Mouse (Mus musculus) CH12.LX (cell line): ENCODE data around the gene Ppil6. TPM values are rescaled to one million over a fixed set of nuclear protein-coding genes. Genes with fewer than 3 reads are reported as not detected.
"Not testable (repeated sequence)": the region's sequence is repeated elsewhere in the genome, so short reads cannot be mapped to it uniquely, and the experiment has no call there.

Experiments
- DNase-seq: peaks from one replicate; pipeline ENCODE4 v3.0.0-alpha.2; 2013; ENCODE audit errors: extremely low read depth
- H3K27ac ChIP-seq: 2 replicates; pipeline ENCODE4 v1.5.1; 2012; ENCODE audit warnings: low read depth, mild to moderate bottlenecking, control low read depth, moderate library complexity; ENCODE audit not compliant: insufficient read depth
- H3K27me3 ChIP-seq: replicated peaks from 2 replicates; pipeline ENCODE3; 2012; ENCODE audit warnings: inconsistent platforms
- H3K36me3 ChIP-seq, 2 experiments: replicated peaks in 1 of 2; 2 replicates each; pipeline versions ENCODE3 to v1.6.1; 2012; ENCODE audit warnings: inconsistent platforms in 1 of 2, low read length in 1 of 2, mild to moderate bottlenecking in 1 of 2, mixed read lengths in 1 of 2, moderate library complexity in 1 of 2; ENCODE audit not compliant: control insufficient read depth in 1 of 2, insufficient read depth in 1 of 2
- H3K4me1 ChIP-seq, 2 experiments: 2 replicates each; pipeline ENCODE4 v1.6.1; 2012; ENCODE audit warnings: inconsistent platforms in 1 of 2, moderate library complexity in 1 of 2; ENCODE audit not compliant: insufficient read depth in 2 of 2, control insufficient read depth in 1 of 2
- H3K4me2 ChIP-seq: 2 replicates; pipeline ENCODE4 v1.6.1; 2012; ENCODE audit warnings: low read depth, mild to moderate bottlenecking, control low read depth; ENCODE audit not compliant: poor library complexity, insufficient read depth, severe bottlenecking
- H3K4me3 ChIP-seq, 3 experiments: fragments of 150-350 bp in 1 of 3; sonication (generic) in 1 of 3; replicated peaks in 1 of 3; 2 replicates each; pipeline versions ENCODE3 to v1.5.1; 2011 to 2012; ENCODE audit warnings: low read depth in 2 of 3, low read length in 2 of 3, mild to moderate bottlenecking in 2 of 3, moderate library complexity in 2 of 3, control low read depth in 1 of 3, improper control_type of control experiment in 1 of 3, inconsistent platforms in 1 of 3, mixed read lengths in 1 of 3; ENCODE audit not compliant: poor library complexity in 1 of 3
- H3K79me2 ChIP-seq: replicated peaks from 2 replicates; pipeline ENCODE4 v1.6.1; 2012; ENCODE audit warnings: mild to moderate bottlenecking, moderate library complexity; ENCODE audit not compliant: control insufficient read depth, poor library complexity, insufficient read depth, severe bottlenecking; ENCODE audit errors: extremely low read depth
- H3K9ac ChIP-seq: 2 replicates; pipeline ENCODE4 v1.6.1; 2012; ENCODE audit warnings: low read depth, mild to moderate bottlenecking, control low read depth, moderate library complexity; ENCODE audit not compliant: insufficient read depth
- H3K9me3 ChIP-seq: replicated peaks from 2 replicates; pipeline ENCODE3; 2012; ENCODE audit warnings: low read length, inconsistent platforms, mixed read lengths
- BHLHE40 ChIP-seq: IDR thresholded peaks from 2 replicates; pipeline ENCODE4 v1.6.1; 2011; ENCODE audit warnings: mild to moderate bottlenecking, low read depth, low read length, improper control_type of control experiment
- CTCF ChIP-seq, 2 experiments: IDR thresholded peaks in 1 of 2; conservative IDR thresholded peaks in 1 of 2; 2 replicates each; pipeline ENCODE4 v1.5.1; 2011 to 2012; ENCODE audit warnings: low read depth in 2 of 2, low read length in 2 of 2, improper control_type of control experiment in 1 of 2, inconsistent platforms in 1 of 2, mild to moderate bottlenecking in 1 of 2, moderate library complexity in 1 of 2
- IRF4 ChIP-seq: IDR thresholded peaks from 2 replicates; pipeline ENCODE4 v1.6.1; 2014; ENCODE audit warnings: low read depth, mild to moderate bottlenecking, inconsistent platforms, low read length, improper control_type of control experiment
- JUN ChIP-seq: IDR thresholded peaks from 2 replicates; pipeline ENCODE4 v1.6.1; 2011; ENCODE audit warnings: low read depth, mild to moderate bottlenecking, low read length, improper control_type of control experiment, moderate library complexity; ENCODE audit not compliant: insufficient read depth
- MAFK ChIP-seq: IDR thresholded peaks from 2 replicates; pipeline ENCODE4 v1.6.1; 2011; ENCODE audit warnings: low read length, improper control_type of control experiment; ENCODE audit not compliant: insufficient replicate concordance
- MAZ ChIP-seq: IDR thresholded peaks from 2 replicates; pipeline ENCODE4 v1.6.1; 2012; ENCODE audit warnings: low read depth, mild to moderate bottlenecking, inconsistent platforms, low read length, improper control_type of control experiment, moderate library complexity
- MXI1 ChIP-seq: IDR thresholded peaks from 2 replicates; pipeline ENCODE4 v1.6.1; 2011; ENCODE audit warnings: mild to moderate bottlenecking, low read depth, low read length, improper control_type of control experiment
- MYC ChIP-seq: IDR thresholded peaks from 2 replicates; pipeline ENCODE4 v1.6.1; 2011; ENCODE audit warnings: low read depth, mild to moderate bottlenecking, improper control_type of control experiment, low read length
- NELFE ChIP-seq: IDR thresholded peaks from 2 replicates; pipeline ENCODE4 v1.6.1; 2011; ENCODE audit warnings: low read depth, low read length, improper control_type of control experiment
- NRF1 ChIP-seq: IDR thresholded peaks from 2 replicates; pipeline ENCODE4 v1.6.1; 2014; ENCODE audit warnings: low read depth, mild to moderate bottlenecking, inconsistent platforms, low read length, improper control_type of control experiment, moderate library complexity
- PAX5 ChIP-seq: IDR thresholded peaks from 2 replicates; pipeline ENCODE4 v1.6.1; 2012; ENCODE audit warnings: low read length, inconsistent platforms, mixed read lengths
- RAD21 ChIP-seq: IDR thresholded peaks from 2 replicates; pipeline ENCODE4 v1.6.1; 2011; ENCODE audit warnings: low read depth, mild to moderate bottlenecking, low read length, improper control_type of control experiment, moderate library complexity
- RCOR1 ChIP-seq: conservative IDR thresholded peaks from 2 replicates; pipeline ENCODE4 v1.6.1; 2012; ENCODE audit warnings: low read depth, mild to moderate bottlenecking, inconsistent platforms, low read length, improper control_type of control experiment
- SMC3 ChIP-seq: IDR thresholded peaks from 2 replicates; pipeline ENCODE4 v1.6.1; 2011; ENCODE audit warnings: low read depth, low read length, improper control_type of control experiment
- TCF12 ChIP-seq: IDR thresholded peaks from 2 replicates; pipeline ENCODE4 v1.6.1; 2014; ENCODE audit warnings: low read depth, mild to moderate bottlenecking, inconsistent platforms, low read length, improper control_type of control experiment
- UBTF ChIP-seq: IDR thresholded peaks from 2 replicates; pipeline ENCODE4 v1.6.1; 2012; ENCODE audit warnings: low read depth, mild to moderate bottlenecking, inconsistent platforms, low read length, improper control_type of control experiment, moderate library complexity
- ZC3H11A ChIP-seq: IDR thresholded peaks from 2 replicates; pipeline ENCODE4 v1.6.1; 2012; ENCODE audit warnings: low read depth, mild to moderate bottlenecking, inconsistent platforms, low read length, improper control_type of control experiment
- dilution Hi-C: fragments of 300-500 bp; cut with MboI; formaldehyde crosslinking; loops from 2 replicates; pipeline ENCODE4 v1.14.3; 2020; ENCODE audit warnings: low sequenced_read_pairs; ENCODE audit not compliant: extremely low pct_unique_long_range_greater_than_20kb, extremely low pct_ligation_motif_present
- in situ Hi-C: fragments of 300-500 bp; cut with MboI; formaldehyde crosslinking; loops from 3 replicates; pipeline ENCODE4 v1.14.3; 2019; ENCODE audit warnings: low sequenced_read_pairs, low pct_ligation_motif_present, low pct_unique_long_range_greater_than_20kb, mixed read lengths
- polyA plus RNA-seq: library from polyadenylated mRNA; unstranded; fragments of >175 nt; gene quantifications from 2 replicates; pipeline ENCODE4 v1.2.1, GENCODE M21; 2012; ENCODE audit warnings: low read depth; ENCODE audit not compliant: insufficient read length
- total RNA-seq, 2 experiments: library from RNA; depleted of rRNA; stranded (reverse); fragments of 300-350 nt in 1 of 2; fragments of >200 nt in 1 of 2; gene quantifications; 2 replicates each; pipeline ENCODE4 v1.2.3; 2012 to 2014

Ppil6 gene
- total and polyA plus RNA-seq, 3 experiments = not detected

DNA sequence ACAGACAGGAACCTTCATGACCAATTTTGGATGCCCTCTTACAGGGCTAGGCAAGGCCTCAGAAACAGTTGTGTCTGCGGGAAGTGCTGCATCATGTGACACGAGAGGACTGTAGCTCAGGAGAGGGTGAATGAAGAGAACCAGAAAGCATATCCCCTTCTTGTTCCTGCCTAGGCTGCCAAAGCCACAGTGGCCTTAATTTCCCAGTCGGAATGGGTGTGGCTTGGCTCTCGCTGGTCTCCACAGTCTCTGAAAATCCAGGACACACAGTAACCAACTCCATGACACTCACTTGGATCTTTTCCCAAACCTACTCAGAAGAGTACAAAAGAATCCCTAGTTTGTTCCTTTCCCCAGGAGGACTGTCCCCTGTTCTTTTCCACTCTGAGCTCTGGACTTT, 10.7 kb downstream of the Ppil6 start:
- Histone ChIP-seq H3K36me3 (no peaks in the 10 kb centered on the region), H3K27me3 (no peaks in the 10 kb centered on the region), H3K4me2 (no peak overlapping the region), H3K9ac (no peak overlapping the region), H3K27ac (no peak overlapping the region), H3K79me2 (no peaks in the 10 kb centered on the region), H3K4me1 (no peaks in the 10 kb centered on the region), H3K4me3 (no peak overlapping the region), H3K9me3 (peaks cover 3% of the 10 kb centered on the region)
- in situ Hi-C loops = loop anchor here (10.0 to 25.0 kb wide), 4 partner anchors 56 to 496 kb away; partner anchors contain the start of genes Cep57l1 and Sesn1
- no peak for DNase-seq
- dilution Hi-C loops = no loop called here
- TF ChIP-seq NELFE = no peak
- no peak for TF ChIP-seq TCF12
- TF ChIP-seq IRF4 = no peak
- TF ChIP-seq PAX5 = no peak
- no peak for TF ChIP-seq MAFK
- no peak for TF ChIP-seq MXI1
- TF ChIP-seq RAD21 = no peak
- TF ChIP-seq BHLHE40 = no peak
- no peak for TF ChIP-seq MAZ
- no peak for TF ChIP-seq UBTF
- no peak for TF ChIP-seq RCOR1

DNA sequence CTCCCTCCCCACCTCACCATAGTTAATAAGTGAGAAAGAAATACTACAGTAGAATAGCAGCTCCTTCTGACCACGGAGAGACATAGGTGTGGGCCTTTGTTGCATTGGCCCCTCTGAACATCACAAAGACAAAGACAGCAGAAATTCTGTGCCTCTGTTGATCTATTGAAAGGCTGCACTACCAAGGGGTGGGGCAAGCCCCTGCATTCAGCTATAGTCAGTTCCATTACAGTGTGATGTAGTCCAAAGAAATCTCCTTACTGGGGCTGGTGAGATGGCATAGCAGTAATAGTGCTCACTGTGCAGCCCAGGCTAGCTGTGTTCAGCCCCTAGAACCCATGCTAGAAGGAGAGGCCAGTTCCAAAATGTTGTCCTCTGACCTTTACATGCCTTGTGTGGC, 14.8 kb downstream of the Ppil6 start:
- Histone ChIP-seq H3K27me3 (no peaks in the 10 kb centered on the region), H3K9me3 (no peaks in the 10 kb centered on the region), H3K4me3 (no peak overlapping the region), H3K9ac (no peak overlapping the region), H3K4me2 (no peak overlapping the region), H3K27ac (no peak overlapping the region), H3K79me2 (no peaks in the 10 kb centered on the region), H3K36me3 (no peaks in the 10 kb centered on the region), H3K4me1 (no peaks in the 10 kb centered on the region)
- TF ChIP-seq CTCF (conservative IDR thresholded peaks at IDR 0.05 in 1 of 2, IDR thresholded peaks at IDR 0.05 in 1 of 2; ENCODE audit: low read depth in 2 of 2, low read length in 2 of 2) (no peak), JUN (no peak), NELFE (no peak)
- in situ Hi-C loops (loop anchor here (10.0 to 25.0 kb wide), 4 partner anchors 60 to 500 kb away; partner anchors contain the start of genes Cep57l1 and Sesn1), dilution Hi-C loops (no loop called here)
- no peak for DNase-seq

DNA sequence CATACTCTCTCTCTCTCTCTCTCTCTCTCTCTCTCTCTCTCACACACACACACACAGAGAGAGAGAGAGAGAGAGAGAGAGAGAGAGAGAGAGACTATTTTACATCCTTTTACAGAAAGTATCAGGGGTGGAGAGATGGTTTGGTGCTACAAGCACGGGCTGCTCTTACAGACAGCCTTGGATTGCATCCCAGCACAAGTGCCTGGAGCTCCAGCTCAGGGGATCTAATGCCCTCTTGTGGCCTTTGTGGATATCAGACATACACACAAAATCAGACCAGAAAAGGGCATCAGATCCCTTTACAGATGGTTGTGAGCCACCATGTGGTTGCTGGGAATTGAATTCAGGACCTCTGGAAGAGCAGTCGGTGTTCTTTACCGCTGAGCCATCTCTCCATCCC, 15.2 kb downstream of the Ppil6 start:
- peak; percentile 31; the same call in 1 of the 2 replicates for TF ChIP-seq NELFE
- TF ChIP-seq RAD21 = peak; percentile 83
- TF ChIP-seq CTCF (conservative IDR thresholded peaks at IDR 0.05 in 1 of 2, IDR thresholded peaks at IDR 0.05 in 1 of 2; ENCODE audit: low read depth in 2 of 2, low read length in 2 of 2) = peak; percentile 30 to 91; a peak in 3 of 4 replicates
- TF ChIP-seq NRF1 = peak; percentile 16; the same call in 1 of the 2 replicates
- peak; percentile 93 for TF ChIP-seq SMC3
- peak; percentile 68 for TF ChIP-seq ZC3H11A
- 0 out of 2 replicates have a peak, but pooled peaks have one; percentile 61 for TF ChIP-seq MYC
- TF ChIP-seq, all 38 proteins: peak for 7; not testable (repeated sequence) for 31
- H3K27me3 ChIP-seq, H3K27ac ChIP-seq, H3K36me3 ChIP-seq, H3K4me3 ChIP-seq, H3K9me3 ChIP-seq, dilution Hi-C loops, H3K4me2 ChIP-seq, H3K79me2 ChIP-seq, H3K9ac ChIP-seq, H3K4me1 ChIP-seq: not testable (repeated sequence)
- in situ Hi-C loops = loop anchor here (10.0 to 25.0 kb wide), 4 partner anchors 61 to 501 kb away; partner anchors contain the start of genes Cep57l1 and Sesn1
- DNase-seq = peak; percentile 75
